Mouse (Mus musculus) neural tube, embryonic 15.5 days (tissue): Measurements from ENCODE around the gene Camk2n1. TPM values are rescaled to one million over a fixed set of nuclear protein-coding genes. Genes with fewer than 3 reads are reported as not detected.

Experiments used
- ATAC-seq: fragments of 200-750 bp; cut with Nextera tagmentation; 2 replicates; pipeline ENCODE4 v1.8.0; 2017; ENCODE audit warnings: mild to moderate bottlenecking, moderate TSS enrichment, moderate library complexity; ENCODE audit not compliant: low FRiP score
- H3K27ac ChIP-seq: fragments of 300-500 bp; sonication (generic); replicated peaks from 2 replicates; pipeline ENCODE4 v1.5.1; 2015; ENCODE audit warnings: mild to moderate bottlenecking, inconsistent platforms
- H3K27me3 ChIP-seq: fragments of 300-500 bp; sonication (generic); replicated peaks from 2 replicates; pipeline ENCODE4 v1.6.1; 2015; ENCODE audit warnings: inconsistent platforms
- H3K36me3 ChIP-seq: fragments of 300-500 bp; sonication (generic); 2 replicates; pipeline ENCODE4 v1.6.1; 2015; ENCODE audit warnings: inconsistent platforms
- H3K4me1 ChIP-seq: fragments of 300-500 bp; sonication (generic); 2 replicates; pipeline ENCODE4 v1.6.1; 2015; ENCODE audit warnings: inconsistent platforms
- H3K4me2 ChIP-seq: fragments of 300-500 bp; sonication (generic); 2 replicates; pipeline ENCODE4 v1.6.1; 2015; ENCODE audit warnings: inconsistent platforms, mild to moderate bottlenecking, moderate library complexity
- H3K4me3 ChIP-seq: fragments of 300-500 bp; sonication (generic); replicated peaks from 2 replicates; pipeline ENCODE4 v1.5.1; 2015; ENCODE audit warnings: mild to moderate bottlenecking, inconsistent platforms
- H3K9ac ChIP-seq: fragments of 300-500 bp; sonication (generic); replicated peaks from 2 replicates; pipeline ENCODE4 v1.6.1; 2015; ENCODE audit warnings: mild to moderate bottlenecking, inconsistent platforms
- H3K9me3 ChIP-seq: fragments of 300-500 bp; sonication (generic); replicated peaks from 2 replicates; pipeline ENCODE4 v1.6.1; 2016; ENCODE audit warnings: inconsistent platforms
- WGBS: fragments of 180-500 bp; shearing (Covaris S2); methylation state at CpG from one replicate; pipeline ENCODE4 v1.1.7; 2015; ENCODE audit warnings: mixed read lengths; 5-methylcytosine and 5-hydroxymethylcytosine counted together
- polyA plus RNA-seq: library from polyadenylated mRNA; unstranded; fragments of >200 nt; fragmentation: Nextera tagmentation; extraction: Ambion mirVana; gene quantifications from 2 replicates; pipeline ENCODE4 v1.2.1, GENCODE M21; 2015

The Camk2n1 gene
- 18.9 and 23.1 TPM in 2 replicates for polyA plus RNA-seq

- peak within 1 kb of the TSS; percentile 85 for H3K4me3 ChIP-seq
- no peaks in the 10 kb centered on the region for H3K9me3 ChIP-seq
- H3K27ac ChIP-seq: peak within 1 kb of the TSS; percentile 97
- peak within 1 kb of the TSS; percentile 77 for H3K4me2 ChIP-seq
- H3K4me1 ChIP-seq: peaks cover 54% of the 10 kb centered on the region
- no peaks in the 10 kb centered on the region for H3K36me3 ChIP-seq
- WGBS: 1% methylated on average over 55 of the region's 64 CpGs
- H3K27me3 ChIP-seq: no peaks in the 10 kb centered on the region
- ATAC-seq: peak; percentile 84
- peak within 1 kb of the TSS; percentile 97 for H3K9ac ChIP-seq
These were observed at the start of gene Camk2n1 for GRCm38 (mm10) chr4:138453753-138454570. Gene Camk2n1 (plus strand): TSS chr4:138454314.

- 9% methylated on average over 2 of the region's 2 CpGs for WGBS
- no peak overlapping the region for H3K9ac ChIP-seq
These were observed 49.3 kb upstream of the Camk2n1 start for GRCm38 (mm10) chr4:138404806-138405205.

GRCm38 (mm10) chr4:138407479-138408194 is 46.5 kb upstream of the Camk2n1 start:
- H3K9ac ChIP-seq: no peak overlapping the region
- peaks cover 22% of the 10 kb centered on the region for H3K27me3 ChIP-seq
- H3K4me1 ChIP-seq: no peaks in the 10 kb centered on the region
- H3K4me2 ChIP-seq: no peak overlapping the region
- no peak for ATAC-seq
- no peaks in the 10 kb centered on the region for H3K36me3 ChIP-seq
- WGBS: 86% methylated on average over 12 of the region's 13 CpGs
- no peak overlapping the region for H3K4me3 ChIP-seq
- no peak overlapping the region for H3K27ac ChIP-seq
- H3K9me3 ChIP-seq: no peaks in the 10 kb centered on the region

More at GRCm38 (mm10) chr4:138404806-138405205, 49.3 kb upstream of the Camk2n1 start:
- H3K4me1 ChIP-seq: no peaks in the 10 kb centered on the region
- H3K4me3 ChIP-seq: no peak overlapping the region
- ATAC-seq: no peak
- H3K27ac ChIP-seq: no peak overlapping the region
- H3K27me3 ChIP-seq: peaks cover 20% of the 10 kb centered on the region
- H3K4me2 ChIP-seq: no peak overlapping the region
- no peaks in the 10 kb centered on the region for H3K9me3 ChIP-seq
- H3K36me3 ChIP-seq: no peaks in the 10 kb centered on the region

GRCm38 (mm10) chr4:138411011-138411410 is 43.1 kb upstream of the Camk2n1 start:
- Histone ChIP-seq H3K9me3 (no peaks in the 10 kb centered on the region), H3K4me3 (no peak overlapping the region), H3K27me3 (peaks cover 23% of the 10 kb centered on the region), H3K4me2 (no peak overlapping the region), H3K36me3 (no peaks in the 10 kb centered on the region), H3K4me1 (peaks cover 7% of the 10 kb centered on the region), H3K27ac (no peak overlapping the region), H3K9ac (no peak overlapping the region)
- no peak for ATAC-seq
- WGBS: 11% methylated on average over 5 of the region's 5 CpGs

DNA sequence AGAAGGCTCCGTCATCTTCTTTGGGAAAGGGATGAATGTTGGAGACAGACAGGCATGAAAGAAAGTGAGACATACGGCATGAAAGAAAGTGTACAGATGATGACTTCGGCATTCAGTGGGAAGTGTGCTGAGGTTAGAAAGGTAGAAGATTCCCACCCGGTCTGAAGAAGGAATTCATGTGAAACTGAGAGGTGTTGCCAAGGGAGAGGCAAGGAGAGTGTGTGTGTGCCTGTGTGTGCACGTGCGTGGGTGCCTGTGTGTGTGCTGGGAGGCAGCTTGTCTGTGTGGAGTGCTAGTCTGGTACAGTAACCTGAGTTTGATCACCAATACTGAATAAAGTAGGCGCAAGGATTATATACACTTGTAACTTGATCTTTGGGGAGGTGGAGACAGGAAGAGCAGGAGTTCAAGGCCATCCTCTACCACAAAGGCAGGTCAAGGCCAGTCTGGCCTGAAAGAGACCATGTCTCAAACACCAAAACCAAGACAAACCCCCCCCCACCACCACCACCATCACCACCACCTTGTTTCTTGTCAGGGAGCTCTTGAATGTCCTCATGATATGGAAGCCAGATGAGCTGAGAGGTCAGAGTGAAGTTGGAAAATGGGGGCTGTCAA is 42.5 kb upstream of the Camk2n1 start:
- H3K4me3 ChIP-seq: no peak overlapping the region
- H3K36me3 ChIP-seq: no peaks in the 10 kb centered on the region
- 50% methylated on average over 7 of the region's 7 CpGs for WGBS
- H3K4me2 ChIP-seq: no peak overlapping the region
- peaks cover 7% of the 10 kb centered on the region for H3K4me1 ChIP-seq
- no peak overlapping the region for H3K27ac ChIP-seq
- ATAC-seq: no peak
- H3K27me3 ChIP-seq: peaks cover 24% of the 10 kb centered on the region
- no peaks in the 10 kb centered on the region for H3K9me3 ChIP-seq
- no peak overlapping the region for H3K9ac ChIP-seq

DNA sequence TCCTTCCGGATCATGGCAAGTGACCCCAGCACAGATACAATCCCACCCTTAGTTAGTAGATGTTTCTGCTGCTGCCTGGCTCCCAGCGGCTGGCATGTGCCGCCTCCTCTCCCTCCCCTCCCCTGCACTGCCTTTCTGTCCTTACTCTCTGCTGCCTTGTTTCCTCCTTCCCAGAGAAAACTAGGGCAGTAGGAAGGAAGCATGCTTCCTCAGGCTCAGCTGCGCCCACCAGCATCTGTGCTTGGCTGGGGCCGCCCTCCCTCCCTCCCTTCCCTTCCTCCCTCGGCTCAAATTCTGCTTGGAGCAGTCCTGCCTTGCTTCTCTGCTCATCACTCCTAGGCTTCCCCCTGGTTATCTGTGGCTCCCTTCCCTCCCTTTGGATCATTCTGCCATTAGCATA is 39.4 kb upstream of the Camk2n1 start:
- 30% methylated on average over 6 of the region's 6 CpGs for WGBS
- Histone ChIP-seq H3K9me3 (no peaks in the 10 kb centered on the region), H3K36me3 (no peaks in the 10 kb centered on the region), H3K27ac (no peak overlapping the region; the same call in 1 of the 2 replicates), H3K4me1 (peaks cover 7% of the 10 kb centered on the region), H3K4me2 (no peak overlapping the region), H3K4me3 (no peak overlapping the region), H3K9ac (no peak overlapping the region), H3K27me3 (peaks cover 19% of the 10 kb centered on the region)
- ATAC-seq: no peak

DNA sequence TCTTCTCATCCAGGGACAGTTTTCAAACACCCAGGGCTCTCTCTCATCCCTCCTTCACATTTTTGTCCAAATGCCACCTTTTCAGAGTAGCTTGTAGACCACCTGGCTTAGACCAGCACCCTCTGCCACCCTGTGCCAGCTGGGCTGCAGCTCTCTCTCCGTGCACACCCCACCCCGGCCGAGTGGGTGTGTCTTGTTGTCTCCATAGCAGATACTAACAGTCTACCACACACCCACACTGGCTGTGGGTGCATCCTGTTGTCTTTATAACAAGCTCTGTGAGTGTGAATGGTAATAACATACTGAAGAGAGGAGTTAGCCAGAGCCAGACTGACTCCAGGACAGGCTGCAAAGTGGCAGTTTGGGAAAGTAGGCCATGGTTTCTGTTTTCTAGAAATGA is 38.1 kb upstream of the Camk2n1 start:
- no peak for ATAC-seq
- Histone ChIP-seq H3K9ac (no peak overlapping the region), H3K36me3 (no peaks in the 10 kb centered on the region), H3K4me3 (no peak overlapping the region), H3K9me3 (no peaks in the 10 kb centered on the region), H3K27ac (no peak overlapping the region), H3K4me1 (peaks cover 7% of the 10 kb centered on the region), H3K27me3 (peaks cover 19% of the 10 kb centered on the region), H3K4me2 (no peak overlapping the region)
- WGBS: 88% methylated on average over 3 of the region's 3 CpGs

- Histone ChIP-seq H3K4me2 (no peak overlapping the region), H3K36me3 (no peaks in the 10 kb centered on the region), H3K9me3 (no peaks in the 10 kb centered on the region), H3K4me3 (no peak overlapping the region), H3K27ac (no peak overlapping the region), H3K4me1 (peaks cover 7% of the 10 kb centered on the region), H3K27me3 (peaks cover 18% of the 10 kb centered on the region), H3K9ac (no peak overlapping the region)
- no peak for ATAC-seq
- WGBS: 66% methylated on average over 5 of the region's 5 CpGs
These were observed 37.7 kb upstream of the Camk2n1 start for GRCm38 (mm10) chr4:138416414-138416813.

GRCm38 (mm10) chr4:138417882-138418281 is 36.2 kb upstream of the Camk2n1 start:
- Histone ChIP-seq H3K4me1 (peaks cover 7% of the 10 kb centered on the region), H3K4me2 (no peak overlapping the region), H3K36me3 (no peaks in the 10 kb centered on the region), H3K27me3 (peaks cover 14% of the 10 kb centered on the region), H3K4me3 (no peak overlapping the region), H3K9ac (no peak overlapping the region), H3K27ac (no peak overlapping the region), H3K9me3 (no peaks in the 10 kb centered on the region)
- no peak for ATAC-seq
- WGBS: 89% methylated on average over 4 of the region's 4 CpGs

DNA sequence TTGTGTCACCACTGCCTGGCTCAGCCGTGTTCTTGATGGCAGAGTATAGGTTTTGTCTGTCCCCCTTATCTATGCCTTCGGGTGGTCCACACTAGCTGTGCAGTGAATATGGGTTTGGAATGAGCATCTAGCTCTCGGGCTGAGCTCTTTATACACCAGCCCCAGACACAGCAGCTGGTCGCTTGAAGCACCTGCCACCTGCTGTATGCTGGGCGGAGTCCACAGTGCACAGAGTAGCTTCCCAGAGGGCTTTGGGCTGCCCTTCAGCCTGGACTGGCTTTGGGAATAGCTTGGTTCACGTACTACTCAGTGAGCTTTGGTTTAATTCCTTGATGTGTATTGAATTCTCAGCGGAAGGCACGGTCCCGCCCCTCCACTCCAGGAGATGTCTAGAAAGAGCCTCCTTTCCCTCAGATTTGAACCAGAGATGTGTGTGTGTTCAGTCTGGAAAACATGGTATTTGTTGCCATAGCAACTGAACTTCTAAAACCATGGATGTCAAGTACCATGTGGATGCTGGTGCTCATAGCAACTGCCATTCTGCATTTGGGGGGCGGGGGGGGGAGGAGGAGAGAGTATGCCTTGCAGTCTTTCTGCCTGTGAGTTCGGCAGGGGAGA is 35.7 kb upstream of the Camk2n1 start:
- no peak overlapping the region for H3K27ac ChIP-seq
- ATAC-seq: no peak
- no peak overlapping the region for H3K4me3 ChIP-seq
- H3K9me3 ChIP-seq: no peaks in the 10 kb centered on the region
- H3K27me3 ChIP-seq: peaks cover 14% of the 10 kb centered on the region
- H3K36me3 ChIP-seq: no peaks in the 10 kb centered on the region
- WGBS: 58% methylated on average over 11 of the region's 11 CpGs
- no peak overlapping the region for H3K9ac ChIP-seq
- H3K4me2 ChIP-seq: no peak overlapping the region
- peaks cover 7% of the 10 kb centered on the region for H3K4me1 ChIP-seq

DNA sequence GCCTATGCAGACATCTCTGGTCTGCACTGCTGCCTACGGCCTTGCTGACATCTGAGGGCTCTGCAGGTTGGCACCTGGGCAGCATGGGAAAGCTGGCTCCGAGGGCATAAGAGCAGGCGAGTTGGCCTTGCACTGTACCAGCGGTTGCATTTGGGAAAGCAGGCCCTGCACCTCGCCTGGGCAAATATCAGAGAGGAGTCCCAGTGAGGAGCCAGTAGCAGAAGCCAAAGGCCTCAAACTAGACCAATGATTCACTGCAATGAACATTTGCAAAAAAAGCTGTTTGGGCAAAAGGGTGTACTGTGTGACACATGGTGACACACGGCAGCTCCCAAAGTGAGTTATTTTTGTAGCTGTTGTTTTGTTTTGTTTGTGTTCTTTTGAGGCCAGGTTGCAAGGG is 29.1 kb upstream of the Camk2n1 start:
- Histone ChIP-seq H3K9ac (no peak overlapping the region), H3K4me2 (no peak overlapping the region), H3K27ac (no peak overlapping the region), H3K4me3 (no peak overlapping the region), H3K4me1 (peaks cover 5% of the 10 kb centered on the region), H3K36me3 (no peaks in the 10 kb centered on the region), H3K27me3 (peaks cover 13% of the 10 kb centered on the region), H3K9me3 (no peaks in the 10 kb centered on the region)
- WGBS: 88% methylated on average over 6 of the region's 6 CpGs
- no peak for ATAC-seq
